Mouse (Mus musculus) heart, adult 2 months (tissue): Measurements from ENCODE around the gene Oxct2a.

Experiments used
- CTCF ChIP-seq: fragments of 200-600 bp; IDR thresholded peaks from 2 replicates; pipeline ENCODE4 v1.8.1; 2022; ENCODE audit warnings: antibody characterized with exemption, mild to moderate bottlenecking, moderate library complexity
- EP300 ChIP-seq: fragments of 200-500 bp; IDR thresholded peaks from 2 replicates; pipeline ENCODE4 v1.6.1; 2011; ENCODE audit warnings: low read depth, low read length, control low read depth; ENCODE audit not compliant: insufficient read depth
- POLR2A ChIP-seq: fragments of 200-500 bp; IDR thresholded peaks from 2 replicates; pipeline ENCODE4 v1.6.1; 2011; ENCODE audit warnings: mild to moderate bottlenecking, low read depth, low read length, control low read depth; ENCODE audit not compliant: insufficient read depth

DNA sequence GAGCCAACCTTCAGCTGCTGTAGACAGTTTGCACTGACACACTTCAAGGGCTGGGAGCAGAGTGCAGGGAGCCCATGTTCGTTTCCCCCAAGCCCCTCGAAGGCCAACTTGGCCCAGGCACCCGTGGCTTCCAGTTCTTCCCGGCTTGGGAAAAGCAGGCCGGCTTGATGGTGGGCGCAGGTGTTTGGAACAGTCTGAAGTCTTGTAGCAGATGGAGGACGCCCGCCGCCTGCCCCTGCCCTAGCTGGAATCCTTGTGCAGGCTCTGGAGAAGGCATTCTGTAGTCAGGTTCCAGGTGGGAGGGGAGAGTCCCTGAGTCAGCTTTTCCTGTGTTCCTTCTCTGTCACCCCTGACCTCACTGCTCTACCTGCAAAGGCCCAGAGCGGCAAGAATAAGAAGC is 16.4 kb downstream of the Oxct2a start:
- no peak for TF ChIP-seq POLR2A
- TF ChIP-seq CTCF, result no peak
- TF ChIP-seq EP300, result no peak
